Mouse (Mus musculus) spleen, postnatal 4 days (tissue): ENCODE data around the gene Mall.

Source experiments
- DNase-seq, 2 experiments: peaks; one replicate each; pipeline ENCODE4 v3.0.0; 2022; ENCODE audit warnings: low spot score in 2 of 2

Mall gene

DNA sequence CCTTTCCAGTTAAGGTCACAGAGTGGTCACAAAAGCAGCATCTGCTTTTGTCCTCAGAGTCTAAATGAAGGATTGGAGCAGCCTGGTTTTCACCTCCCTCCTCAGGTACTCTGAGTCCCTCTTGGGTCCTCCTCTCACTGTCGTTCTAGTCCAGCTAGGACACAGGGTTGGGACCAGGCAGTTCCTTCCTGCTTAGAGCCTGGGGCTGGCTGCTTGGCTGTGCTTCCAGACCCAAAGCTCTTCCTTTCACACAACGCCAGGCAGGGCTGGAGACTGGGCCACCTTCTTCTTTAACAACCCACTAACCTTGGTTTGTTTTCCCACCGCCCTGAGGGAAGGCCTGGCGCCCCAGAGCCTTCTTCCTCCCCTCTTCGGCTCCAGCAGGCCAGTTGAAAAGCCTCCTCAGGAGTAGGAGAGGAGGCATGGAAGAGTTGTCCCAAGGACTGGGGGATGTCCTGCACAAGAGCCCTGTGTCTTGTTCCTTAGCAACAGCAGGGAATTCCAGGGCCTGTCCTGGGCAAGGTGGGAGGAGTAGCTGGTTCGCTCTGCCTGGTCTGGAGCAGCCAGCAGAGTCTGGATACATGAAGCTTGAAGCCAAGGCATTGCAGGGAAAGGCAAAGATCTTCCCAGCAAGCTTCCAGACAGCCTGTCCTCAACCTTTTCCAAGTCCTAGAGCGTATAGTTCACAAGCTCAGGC lies 717 bp upstream of the Mall start:
- no peak for DNase-seq

DNA sequence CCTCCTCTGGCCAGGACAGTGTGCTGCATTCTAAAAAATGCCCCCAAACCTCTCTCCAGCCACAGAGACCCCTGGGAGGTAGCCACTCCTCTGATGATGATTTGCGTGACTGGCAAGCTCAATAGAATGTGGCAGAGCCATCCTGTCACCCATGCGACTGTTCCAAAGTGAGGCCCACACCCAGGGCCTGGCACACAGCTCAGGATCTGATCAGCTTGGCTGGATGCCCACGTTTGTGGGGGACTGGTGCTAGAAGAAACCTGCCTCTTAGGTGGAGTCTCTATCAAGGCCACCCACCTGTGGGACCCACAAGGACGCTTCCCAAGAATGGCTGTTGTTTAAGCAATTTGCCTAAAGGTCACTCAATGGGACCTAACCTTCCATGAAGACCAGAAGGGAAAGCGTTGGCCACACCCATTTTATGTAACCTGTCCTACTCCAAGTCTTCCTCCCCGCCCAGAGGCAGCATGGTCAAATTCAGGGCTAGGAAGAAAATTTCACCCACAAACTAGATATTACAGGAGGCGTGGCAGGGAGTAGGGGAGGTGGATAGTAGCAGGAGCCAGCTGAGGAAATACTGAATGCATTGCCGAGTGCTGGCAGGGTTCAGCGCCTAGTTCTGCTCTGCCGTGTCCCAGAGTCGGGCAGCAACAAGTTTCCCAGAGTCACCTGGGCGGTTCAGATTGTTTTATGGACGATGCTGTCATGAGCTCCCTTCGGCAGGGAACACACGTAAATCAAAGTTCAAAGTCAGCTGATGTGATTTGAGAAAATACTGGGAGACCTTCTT lies 876 bp downstream of the Mall start:
- DNase-seq: no peak

DNA sequence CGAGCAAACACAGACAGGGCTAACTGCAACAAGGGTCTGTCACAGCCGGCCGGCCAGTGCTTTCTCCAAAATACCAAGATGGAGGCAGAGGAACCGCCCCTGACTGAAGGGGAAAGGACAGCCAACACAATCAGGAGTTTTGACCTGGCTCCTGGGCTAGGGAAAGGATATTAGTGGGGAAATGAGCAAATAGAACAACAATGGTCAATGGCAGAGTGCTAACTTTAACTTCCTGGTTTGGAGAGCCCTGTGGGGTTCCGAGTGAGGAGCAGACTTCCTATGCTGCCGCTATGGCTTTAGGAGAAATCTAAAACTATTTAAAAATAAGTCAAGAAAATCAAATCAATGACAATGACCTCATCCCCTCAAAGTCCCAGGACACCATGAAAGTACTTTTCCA lies 1.6 kb downstream of the Mall start:
- no peak for DNase-seq

DNA sequence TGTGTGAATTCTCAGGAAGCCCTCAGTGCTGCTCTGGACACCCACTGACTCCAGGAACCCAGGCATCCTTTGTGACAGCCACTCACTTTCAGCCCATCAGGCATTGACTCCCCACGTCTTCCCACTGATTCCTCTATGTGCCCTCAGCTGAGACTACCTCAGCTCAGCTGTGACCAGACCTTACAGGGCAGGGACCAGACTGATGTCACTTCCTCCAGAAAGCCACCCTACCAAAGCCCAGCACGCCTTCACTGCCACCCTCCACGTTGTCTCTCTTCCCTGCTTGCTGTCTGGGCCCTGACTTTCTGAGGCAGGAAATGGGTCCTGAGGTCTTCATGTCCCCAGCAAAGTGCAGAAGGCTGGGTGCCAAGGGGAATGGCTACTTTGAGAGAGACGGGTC lies 6.5 kb downstream of the Mall start:
- no peak for DNase-seq

DNA sequence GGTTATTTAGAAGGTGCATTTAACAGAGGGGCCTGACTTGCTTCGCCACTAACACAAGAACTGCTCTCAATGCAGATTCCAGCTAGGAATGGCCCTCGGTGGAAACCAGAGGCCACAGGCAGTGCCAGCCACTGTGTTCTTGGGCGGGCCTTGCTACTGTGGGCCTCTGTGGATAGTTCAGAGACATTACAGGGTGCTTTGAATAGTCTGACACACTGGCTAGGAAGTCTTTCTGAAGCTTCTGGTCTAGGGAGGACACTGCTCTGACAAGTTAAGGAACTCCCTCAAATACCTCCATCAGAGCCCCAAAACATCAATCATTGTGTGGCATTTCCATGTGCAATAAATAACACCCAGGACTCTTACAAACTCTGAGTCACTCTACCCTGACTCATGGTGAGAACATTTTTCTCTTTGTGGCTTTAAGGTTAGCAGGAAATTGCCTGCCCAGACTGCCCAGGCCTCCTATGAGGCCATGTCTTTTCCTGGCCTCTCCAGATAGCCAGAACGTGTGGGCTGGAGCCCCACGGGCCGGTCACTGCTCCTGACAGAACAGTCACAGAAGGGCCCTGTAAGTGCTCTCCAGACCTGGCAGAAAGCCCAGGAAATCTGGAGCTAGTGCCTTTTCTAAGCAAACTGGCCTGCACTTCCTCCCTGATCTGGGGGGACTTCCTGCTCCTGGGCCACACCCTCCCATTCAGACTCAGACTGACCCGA lies 7.4 kb downstream of the Mall start:
- DNase-seq: peak in 1 of 2 experiments; percentile 21

DNA sequence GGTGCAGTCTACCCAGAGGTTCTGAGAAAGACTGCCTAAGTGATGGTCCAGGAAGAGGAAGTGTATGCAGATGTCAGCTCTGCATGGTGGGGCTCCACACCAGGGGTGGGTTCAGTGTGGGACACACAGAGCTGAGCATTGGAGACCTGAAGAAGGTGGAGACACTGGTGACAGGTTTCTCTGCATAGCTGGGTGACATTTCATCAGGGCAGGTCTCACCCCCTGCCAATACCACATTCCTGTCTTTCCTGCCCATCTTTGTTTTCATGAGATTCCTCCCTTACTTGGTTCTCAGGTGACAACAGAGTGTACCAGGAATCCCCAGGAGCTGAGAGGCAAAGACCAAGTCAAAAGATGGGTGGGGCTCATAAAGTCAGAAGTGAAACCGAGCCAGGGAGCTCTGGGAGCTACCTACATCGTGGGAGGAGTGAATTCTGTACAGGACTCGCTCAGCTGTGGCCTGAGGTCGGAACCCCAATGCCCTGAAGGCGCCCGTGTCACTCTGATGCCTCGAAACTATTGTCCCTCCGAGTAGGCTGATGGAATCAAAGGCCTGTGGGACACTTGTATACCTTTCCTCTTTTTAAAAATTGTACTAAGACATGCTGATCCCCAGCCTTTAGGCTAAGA lies 10.8 kb downstream of the Mall start:
- peak in 1 of 2 experiments; percentile 28 for DNase-seq

DNA sequence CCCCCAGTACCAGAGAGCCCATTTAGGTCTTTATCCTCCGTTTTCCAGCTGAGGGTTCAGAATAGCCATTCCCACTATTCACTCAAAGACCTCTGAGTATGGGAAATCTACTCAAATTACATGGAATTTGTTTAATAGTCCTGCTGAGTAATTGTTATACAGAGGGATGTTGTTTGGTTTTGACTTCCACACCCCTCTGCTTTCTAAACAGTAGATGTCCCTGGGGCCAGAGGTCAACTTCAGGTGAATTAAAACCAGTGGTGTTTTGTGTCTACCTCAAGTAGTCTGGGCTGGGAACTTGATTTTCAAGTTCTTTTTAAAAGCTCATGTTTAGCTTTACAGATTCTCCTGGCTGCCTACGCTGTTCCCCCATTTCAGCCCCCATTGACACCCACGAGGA lies 15.0 kb downstream of the Mall start:
- DNase-seq: no peak

DNA sequence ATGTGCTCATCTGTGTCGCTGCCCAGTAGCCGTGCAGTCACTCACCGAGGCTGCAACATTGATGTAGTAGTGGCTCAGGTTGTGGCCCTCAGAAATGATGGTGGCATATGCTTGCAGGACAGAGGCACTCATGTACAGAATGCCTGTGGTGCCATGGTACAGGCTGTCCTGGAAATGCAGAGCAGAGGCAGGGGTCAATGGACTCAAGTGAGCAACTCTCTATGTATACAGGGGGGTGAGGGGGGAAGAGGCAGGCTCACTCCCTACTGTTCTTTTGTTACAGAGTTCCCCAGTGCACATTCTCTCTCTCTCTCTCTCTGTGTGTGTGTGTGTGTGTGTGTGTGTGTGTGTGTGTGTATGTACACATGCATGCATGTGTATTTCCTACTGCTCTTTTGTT lies 20.9 kb downstream of the Mall start:
- DNase-seq: no peak

DNA sequence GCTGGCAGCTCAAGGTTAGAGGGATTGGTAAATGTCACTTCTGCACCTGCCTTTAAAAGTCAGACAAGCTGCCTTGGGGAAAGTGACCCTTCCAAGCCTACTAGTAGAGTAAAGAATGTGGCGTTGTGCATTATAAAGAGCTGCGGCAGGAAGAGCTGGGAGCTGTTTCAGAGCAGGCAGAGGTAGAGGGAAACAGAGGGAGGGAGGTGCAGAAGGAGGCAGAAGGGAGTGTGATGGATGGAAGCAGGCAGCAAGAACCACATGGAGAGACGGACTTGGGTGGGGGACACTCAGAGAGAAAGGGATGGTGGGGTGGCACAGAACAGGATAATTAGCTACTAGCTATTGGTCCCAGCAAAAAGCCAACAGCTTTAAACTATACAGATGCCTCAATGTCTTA lies 21.7 kb downstream of the Mall start:
- no peak for DNase-seq

DNA sequence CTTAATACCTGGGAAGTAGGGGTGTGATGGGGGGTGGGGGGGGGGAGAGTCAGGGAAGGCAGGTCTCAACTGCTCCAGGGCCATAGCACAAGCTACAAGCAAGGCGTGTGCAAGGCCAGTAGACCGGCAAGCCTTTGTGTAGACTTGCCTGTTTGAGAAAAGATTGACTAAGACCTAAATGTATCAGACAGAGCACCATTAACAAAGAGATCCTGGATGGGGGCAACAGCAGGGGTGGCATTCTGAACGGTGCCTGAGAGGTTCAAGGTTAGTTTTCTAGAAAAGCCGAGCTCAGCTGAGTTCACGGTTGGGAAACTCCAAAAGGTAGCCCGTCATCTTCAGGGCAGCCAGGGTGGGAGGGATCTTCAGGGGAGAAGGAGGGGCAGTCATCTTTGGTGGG lies 24.5 kb downstream of the Mall start:
- DNase-seq: no peak

DNA sequence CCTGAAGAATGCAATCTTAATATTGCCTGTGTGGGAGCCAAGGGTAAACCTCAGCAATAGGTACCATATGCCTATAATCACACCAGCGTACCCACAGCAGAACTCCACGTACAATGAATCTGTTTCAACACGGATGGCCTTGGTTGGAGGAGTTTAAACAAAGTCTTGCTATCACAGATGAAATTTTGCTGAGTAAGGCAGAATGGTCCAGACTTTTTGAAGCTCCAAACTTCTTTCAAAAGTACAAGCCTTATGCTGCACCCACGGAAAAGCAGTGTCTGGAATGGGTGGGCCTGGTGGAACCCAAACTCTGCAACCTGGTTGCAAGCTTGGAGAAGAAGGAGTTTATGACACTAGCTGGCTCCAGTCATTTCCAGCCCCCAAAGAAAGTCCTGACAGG lies 40.5 kb downstream of the Mall start:
- no peak for DNase-seq

DNA sequence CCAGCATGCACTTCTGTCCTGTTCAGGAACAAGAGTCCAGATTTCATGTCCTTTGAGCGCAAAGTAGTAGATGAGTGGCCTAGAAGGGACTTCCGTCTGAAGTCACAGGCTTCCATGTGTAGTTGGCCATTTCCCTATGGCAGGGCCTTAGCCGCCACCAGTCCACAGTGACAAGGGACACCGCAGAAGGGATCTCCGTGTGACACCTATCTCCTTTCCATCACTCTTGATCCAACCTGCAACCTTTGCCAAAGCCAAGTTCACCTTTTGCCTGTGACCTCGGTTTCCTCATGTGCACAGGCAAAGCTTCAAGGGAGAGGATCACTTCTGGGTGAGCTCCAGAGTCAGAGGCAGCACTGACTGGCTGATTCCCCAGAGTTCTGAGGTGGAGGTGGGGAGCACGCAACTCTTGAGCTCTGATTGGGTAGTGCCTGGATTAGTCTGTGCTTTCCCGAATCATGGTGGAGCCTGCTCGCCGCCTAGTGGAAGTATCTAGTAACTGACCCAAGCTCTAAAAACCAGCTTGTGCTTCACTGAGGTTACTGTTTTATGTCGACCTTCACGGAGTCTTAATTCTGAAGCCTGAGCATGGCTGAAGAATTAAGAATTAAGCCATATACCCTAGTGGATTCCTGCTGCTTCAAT lies 45.9 kb downstream of the Mall start:
- DNase-seq: peak; percentile 40 to 67

DNA sequence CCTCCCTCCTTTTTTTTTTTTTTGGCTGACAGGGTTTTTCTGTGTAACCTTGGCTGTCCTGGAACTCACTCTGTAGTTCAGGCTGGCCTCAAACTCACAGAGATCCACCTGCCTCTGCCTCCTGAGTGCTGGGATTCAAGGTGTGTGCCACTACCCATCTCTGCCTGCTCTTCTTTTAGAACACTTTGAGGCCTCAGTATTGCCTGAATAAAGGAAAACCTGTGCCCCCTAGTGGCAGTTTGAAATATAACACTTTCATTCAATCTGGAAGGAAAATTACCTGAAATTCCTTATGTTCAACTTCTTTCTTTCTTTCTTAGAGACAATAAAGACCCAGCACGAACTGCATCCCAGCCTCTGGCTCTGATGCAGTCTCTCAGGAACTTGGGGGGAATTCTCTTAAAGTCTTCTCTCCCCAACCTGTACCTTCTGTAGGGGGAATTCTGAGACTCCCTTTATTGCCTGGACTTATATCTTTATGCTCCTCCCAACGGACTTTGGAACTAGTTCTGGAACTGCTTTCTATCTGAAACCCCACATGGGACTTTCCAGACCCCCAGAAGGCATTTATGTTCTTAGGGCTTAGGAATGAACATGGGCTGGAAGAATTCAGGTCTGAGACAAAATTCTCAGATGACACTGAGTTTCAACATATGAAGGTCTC lies 61.8 kb downstream of the Mall start:
- no peak for DNase-seq

DNA sequence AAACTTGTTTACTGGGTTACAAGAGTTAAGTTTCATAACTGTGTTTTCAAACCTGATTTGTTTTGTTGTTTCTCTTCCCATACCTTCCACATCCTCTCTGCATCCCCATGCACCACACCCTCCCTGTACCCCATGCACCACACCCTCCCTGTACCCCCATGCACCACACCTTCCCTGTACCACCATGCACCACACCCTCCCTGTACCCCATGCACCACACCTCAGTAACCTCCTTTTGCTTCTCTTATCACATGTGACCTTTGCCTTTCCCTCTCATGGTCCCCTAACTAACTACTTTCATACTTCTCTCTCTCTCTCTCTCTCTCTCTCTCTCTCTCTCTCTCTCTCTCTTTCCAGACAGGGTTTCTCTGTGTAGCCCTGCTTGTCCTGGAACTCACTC lies 62.7 kb downstream of the Mall start:
- DNase-seq: no peak

DNA sequence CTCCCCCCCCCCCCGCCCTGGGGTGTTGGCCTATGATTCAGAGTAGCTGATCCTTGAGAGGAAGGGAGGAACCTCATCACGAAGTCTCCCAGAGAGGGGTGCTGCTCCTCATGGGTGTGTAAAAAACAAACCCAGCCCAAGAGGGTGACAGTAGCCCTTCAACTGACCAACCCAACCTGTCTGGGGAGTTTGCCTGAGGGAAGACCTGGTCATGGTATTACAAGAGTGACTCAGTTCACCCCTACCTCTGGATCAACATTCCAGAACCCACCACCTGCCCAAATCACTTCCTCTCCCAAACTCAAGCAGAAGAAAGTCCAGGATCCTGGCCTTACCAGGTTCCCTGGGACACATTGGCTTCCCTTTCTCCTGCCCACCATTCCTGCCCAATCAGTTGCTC lies 67.0 kb downstream of the Mall start:
- no peak for DNase-seq

DNA sequence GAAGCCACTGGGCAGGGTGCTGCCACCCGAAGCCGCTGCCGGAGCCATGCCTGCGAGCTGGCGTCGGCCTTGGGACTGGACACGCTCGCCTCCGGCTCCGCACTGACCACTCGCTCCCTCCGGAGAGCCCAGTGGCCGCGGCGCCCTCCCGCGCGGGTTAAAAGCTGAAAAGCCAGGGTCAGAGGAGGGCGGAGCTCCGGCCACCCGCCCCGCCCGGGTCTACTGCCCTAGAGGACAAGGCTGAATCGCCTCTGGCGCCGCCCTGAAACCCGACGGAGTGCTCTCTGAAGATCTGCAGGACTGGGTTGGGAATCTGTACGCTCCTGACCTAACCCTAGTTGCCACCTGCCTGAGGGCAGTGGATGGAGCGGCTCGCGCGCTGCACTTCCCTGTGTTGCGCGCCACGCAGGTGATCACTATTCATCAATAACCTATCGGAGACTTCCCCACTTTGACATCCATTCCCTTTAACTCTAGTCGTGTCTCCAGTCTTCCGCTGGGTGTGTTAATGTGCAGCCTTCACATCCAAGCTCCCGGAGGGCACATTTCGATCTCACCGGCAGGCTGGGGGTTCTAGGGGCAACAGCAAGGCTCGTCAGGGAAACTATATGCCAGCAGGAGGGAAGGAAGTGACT lies 73.5 kb downstream of the Mall start, which contains the start of gene Mal:
Mal (minus strand) TSS at position 610 of the 635 bp plus-strand sequence.
- peak in 1 of 2 experiments; percentile 18 for DNase-seq

DNA sequence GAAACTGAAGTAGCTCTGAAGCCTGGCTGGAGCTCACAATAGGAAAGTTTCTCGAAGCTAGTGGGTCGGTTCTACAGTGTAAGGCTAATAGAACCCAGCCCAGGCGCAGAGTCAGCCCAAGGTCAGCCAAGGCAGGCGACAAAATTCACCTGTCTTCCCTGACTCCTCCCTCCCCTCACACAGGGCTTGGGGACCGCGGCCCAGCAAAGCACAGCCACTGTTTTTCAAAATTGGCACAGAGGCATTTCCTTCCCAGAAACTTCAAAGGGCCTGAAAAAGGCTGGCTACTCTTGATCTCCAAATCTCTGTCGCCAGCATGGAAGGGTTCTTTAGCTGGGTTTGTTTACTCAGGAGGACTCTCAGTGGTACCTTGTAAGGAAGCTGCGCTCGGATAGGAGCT lies 74.3 kb downstream of the Mall start:
- no peak for DNase-seq

DNA sequence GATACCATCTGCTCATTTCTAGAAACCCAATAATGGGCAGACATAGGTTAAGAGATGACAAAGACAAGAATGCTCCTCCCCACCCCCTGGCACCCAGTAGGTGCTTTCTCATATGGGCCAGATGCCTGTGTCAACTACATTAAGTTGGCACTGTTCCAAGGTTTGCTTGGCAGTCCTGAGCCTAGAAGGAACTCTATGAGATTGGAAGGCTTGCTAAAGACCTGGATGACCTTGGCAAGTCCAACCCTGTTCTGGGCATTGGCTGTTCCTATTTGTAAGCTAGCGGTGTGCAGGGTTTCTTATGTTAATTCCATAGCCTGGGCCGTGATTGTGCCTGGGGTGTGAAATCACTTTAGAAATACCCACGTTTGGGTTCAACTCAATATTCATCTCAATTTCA lies 74.9 kb downstream of the Mall start:
- no peak for DNase-seq
